Comparison of ENCODE assay signal across 24 mouse cellular contexts in the genomic region with DNA sequence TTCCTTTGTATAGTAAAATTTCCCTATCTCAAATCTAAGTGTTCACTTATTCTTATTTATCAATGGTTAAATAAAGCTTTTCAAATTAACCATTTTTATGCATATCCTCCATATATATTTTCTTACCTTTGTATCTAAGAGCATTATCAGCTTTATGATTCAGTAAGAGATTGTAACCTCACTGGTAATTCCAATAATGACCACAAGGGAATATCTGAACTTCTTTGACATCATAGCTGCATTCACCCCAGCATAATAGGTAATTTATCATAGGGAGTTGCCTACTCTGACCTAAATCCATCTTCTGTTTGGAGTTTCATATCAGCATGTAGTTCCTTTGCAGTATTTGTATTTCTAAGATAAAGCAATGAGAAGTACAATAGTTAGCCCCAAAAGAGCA.
DNase-seq lines count a peak whose midpoint lies in the region; ATAC-seq and TF ChIP-seq lines count a peak whose summit lies in the region.
"Had no signal": no experiment of that assay in that cellular context is flagged by ENCODE, and none has a peak within 500 bp of the region (broad histone marks: within the 10 kb centered on the region; RNA-seq: fewer than 3 reads in every experiment).

No protein-coding gene starts in this region.

- TF ChIP-seq POLR2A in heart, adult 2 months (IDR thresholded peaks at IDR 0.05; ENCODE audit: insufficient read depth, low read depth, low read length), result no peak

- H3K27ac ChIP-seq in heart, adult 2 months, result no peak overlapping the region
- H3K27ac ChIP-seq in heart, embryonic 11.5 days (ENCODE audit: low read depth, low read length), result no peak overlapping the region
- H3K27ac ChIP-seq in layer of hippocampus, adult 2 months, result no peak overlapping the region
- H3K27ac ChIP-seq: embryonic facial prominence, embryonic 10.5 days; embryonic facial prominence, embryonic 13.5 days; forebrain, embryonic 12.5 days; forebrain, embryonic 15.5 days; heart, embryonic 10.5 days; hindbrain, embryonic 12.5 days had no signal

- no peak for ATAC-seq in heart, embryonic 11.5 days (replicated peaks; ENCODE audit: insufficient number of reproducible peaks, low FRiP score, low TSS enrichment)
- ATAC-seq: forebrain, embryonic 15.5 days; hindbrain, embryonic 16.5 days; inflammation-experienced regulatory T-cells, adult 6 months had no signal

- peak; percentile 29 for TF ChIP-seq CTCF in heart, adult 2 months (IDR thresholded peaks at IDR 0.05)
- peak; percentile 59 for TF ChIP-seq CTCF in layer of hippocampus, adult 2 months (conservative IDR thresholded peaks at IDR 0.05)

- no peak overlapping the region for H3K4me3 ChIP-seq in heart, adult 2 months
- no peak overlapping the region for H3K4me3 ChIP-seq in heart, embryonic 11.5 days (ENCODE audit: low read depth, low read length)
- H3K4me3 ChIP-seq in layer of hippocampus, adult 2 months, result no peak overlapping the region
- H3K4me3 ChIP-seq: embryonic facial prominence, embryonic 10.5 days; embryonic facial prominence, embryonic 13.5 days; erythroblast, embryonic 14.5 days; forebrain, embryonic 12.5 days; forebrain, embryonic 15.5 days; heart, embryonic 10.5 days; hindbrain, embryonic 12.5 days had no signal

- no peaks in the 10 kb centered on the region for H3K36me3 ChIP-seq in heart, adult 2 months (ENCODE audit: control insufficient read depth, insufficient read depth, low read length)
- no peaks in the 10 kb centered on the region for H3K36me3 ChIP-seq in heart, embryonic 11.5 days (ENCODE audit: control insufficient read depth, insufficient read depth, low read length)
- H3K36me3 ChIP-seq: embryonic facial prominence, embryonic 10.5 days; embryonic facial prominence, embryonic 13.5 days; forebrain, embryonic 12.5 days; forebrain, embryonic 15.5 days; heart, embryonic 10.5 days; hindbrain, embryonic 12.5 days had no signal

- H3K9me3 ChIP-seq in heart, embryonic 11.5 days (replicated peaks; ENCODE audit: control insufficient read depth, low read length), result no peaks in the 10 kb centered on the region
- H3K9me3 ChIP-seq: embryonic facial prominence, embryonic 10.5 days; forebrain, embryonic 12.5 days; forebrain, embryonic 15.5 days; heart, embryonic 10.5 days had no signal

- intact Hi-C loops in heart, adult 2 months (cut with DNase I), result no loop called here

- DNase-seq in heart, adult 2 months, result no peak
- DNase-seq in layer of hippocampus, adult 2 months (ENCODE audit: low spot score in 2 of 2), result no peak
- DNase-seq in layer of hippocampus, adult 8-10 months (ENCODE audit: low spot score in 2 of 2), result no peak
- DNase-seq in retina, embryonic 14.5 days (ENCODE audit: low spot score), result peak; percentile 17
- no peak for DNase-seq in retina, postnatal 1 day
- DNase-seq in thymus, postnatal 36 days, result no peak
- DNase-seq: adrenal gland, postnatal 10 days; adrenal gland, postnatal 36 days; B cell, adult 2 months; cerebellum, adult 18-20 months; cerebellum, adult 9-10 months; cerebellum, postnatal 14 days; gastrocnemius, postnatal 25 days; heart, adult 18-20 months had no signal

- H3K27me3 ChIP-seq in heart, adult 2 months (ENCODE audit: control insufficient read depth, insufficient read depth, low read length), result no peaks in the 10 kb centered on the region
- H3K27me3 ChIP-seq in heart, embryonic 11.5 days (ENCODE audit: control insufficient read depth, insufficient read depth, low read length), result no peaks in the 10 kb centered on the region
- H3K27me3 ChIP-seq: embryonic facial prominence, embryonic 13.5 days; forebrain, embryonic 12.5 days; forebrain, embryonic 15.5 days; hindbrain, embryonic 12.5 days had no signal

- no peak overlapping the region for H3K4me2 ChIP-seq in heart, embryonic 11.5 days
- H3K4me2 ChIP-seq: embryonic facial prominence, embryonic 13.5 days; forebrain, embryonic 12.5 days; forebrain, embryonic 15.5 days; hindbrain, embryonic 12.5 days had no signal

- TF ChIP-seq EP300 in heart, adult 2 months (IDR thresholded peaks at IDR 0.05; ENCODE audit: insufficient read depth, low read depth, low read length), result no peak

- no peak overlapping the region for H3K9ac ChIP-seq in heart, adult 2 months (ENCODE audit: low read depth, low read length)
- H3K9ac ChIP-seq in heart, embryonic 11.5 days (ENCODE audit: low read depth, low read length), result no peak overlapping the region
- H3K9ac ChIP-seq: embryonic facial prominence, embryonic 13.5 days; forebrain, embryonic 12.5 days; forebrain, embryonic 15.5 days; hindbrain, embryonic 12.5 days had no signal

- no peaks in the 10 kb centered on the region for H3K4me1 ChIP-seq in heart, adult 2 months (ENCODE audit: control insufficient read depth, insufficient read depth, low read length)
- H3K4me1 ChIP-seq in heart, embryonic 11.5 days (ENCODE audit: control insufficient read depth, insufficient read depth, low read length), result no peaks in the 10 kb centered on the region
- H3K4me1 ChIP-seq: embryonic facial prominence, embryonic 10.5 days; embryonic facial prominence, embryonic 13.5 days; forebrain, embryonic 12.5 days; forebrain, embryonic 15.5 days; heart, embryonic 10.5 days; hindbrain, embryonic 12.5 days had no signal

- no peaks in the 10 kb centered on the region for H3K79me2 ChIP-seq in heart, adult 2 months (replicated peaks; ENCODE audit: control insufficient read depth, insufficient read depth, low read length)
